In genomic region chr10:7832171-7832676, GRCm38 (mm10) we compare ENCODE assay signal across 10 mouse cellular contexts. TPM values are rescaled to one million over a fixed set of nuclear protein-coding genes. Genes with fewer than 3 reads are reported as not detected.
DNase-seq lines count a peak whose midpoint lies in the region; ATAC-seq and TF ChIP-seq lines count a peak whose summit lies in the region.
"Had no signal": no experiment of that assay in that cellular context is flagged by ENCODE, and none has a peak within 500 bp of the region (broad histone marks: within the 10 kb centered on the region; RNA-seq: fewer than 3 reads in every experiment).

Zc3h12d (plus strand) TSS chr10:7832470.

- H3K4me2 ChIP-seq in forebrain, embryonic 14.5 days (ENCODE audit: low read length), result peak within 1 kb of the TSS; percentile 15; the same call in 1 of the 2 replicates
- peak within 1 kb of the TSS; percentile 45 for H3K4me2 ChIP-seq in intestine, embryonic 14.5 days (ENCODE audit: low read length)
- peak within 1 kb of the TSS; percentile 39 for H3K4me2 ChIP-seq in liver, embryonic 14.5 days (ENCODE audit: low read depth)

- H3K4me1 ChIP-seq in forebrain, embryonic 14.5 days (ENCODE audit: control insufficient read depth, insufficient read depth, low read length), result no peaks in the 10 kb centered on the region
- no peaks in the 10 kb centered on the region for H3K4me1 ChIP-seq in intestine, embryonic 14.5 days (replicated peaks; ENCODE audit: control insufficient read depth, insufficient read depth, low read length)
- H3K4me1 ChIP-seq in liver, embryonic 14.5 days (replicated peaks; ENCODE audit: control insufficient read depth in 2 of 2, insufficient read depth in 2 of 2, low read length in 1 of 2), result peaks cover 0 to 6% of the 10 kb centered on the region in 2 experiments; a peak in 1 of 4 replicates

- no peaks in the 10 kb centered on the region for H3K27me3 ChIP-seq in forebrain, embryonic 14.5 days (replicated peaks; ENCODE audit: control insufficient read depth, insufficient read depth, low read length)
- no peaks in the 10 kb centered on the region for H3K27me3 ChIP-seq in intestine, embryonic 14.5 days (replicated peaks; ENCODE audit: control insufficient read depth, insufficient read depth, low read length)
- H3K27me3 ChIP-seq in liver, embryonic 14.5 days (ENCODE audit: control insufficient read depth, insufficient read depth, low read length), result no peaks in the 10 kb centered on the region

- peak within 1 kb of the TSS; percentile 35; the same call in 1 of the 2 replicates for H3K27ac ChIP-seq in gastrocnemius, adult 2 months
- no peak within 1 kb of the TSS for H3K27ac ChIP-seq in forebrain, embryonic 14.5 days (ENCODE audit: low read depth, low read length)
- H3K27ac ChIP-seq in intestine, embryonic 14.5 days (ENCODE audit: low read depth), result no peak within 1 kb of the TSS
- H3K27ac ChIP-seq in liver, embryonic 14.5 days, result no peak within 1 kb of the TSS

- no peak within 1 kb of the TSS for H3K9ac ChIP-seq in forebrain, embryonic 14.5 days (ENCODE audit: low read length)
- H3K9ac ChIP-seq in intestine, embryonic 14.5 days (ENCODE audit: low read length), result no peak within 1 kb of the TSS
- no peak within 1 kb of the TSS for H3K9ac ChIP-seq in liver, embryonic 14.5 days (replicated peaks)

- H3K4me3 ChIP-seq in gastrocnemius, adult 2 months, result peak within 1 kb of the TSS; percentile 59
- H3K4me3 ChIP-seq in forebrain, embryonic 14.5 days (ENCODE audit: low read depth, low read length), result no peak within 1 kb of the TSS
- peak within 1 kb of the TSS; percentile 17; the same call in 1 of the 2 replicates for H3K4me3 ChIP-seq in intestine, embryonic 14.5 days (ENCODE audit: low read depth, low read length)
- H3K4me3 ChIP-seq in liver, embryonic 14.5 days (ENCODE audit: insufficient read depth in 1 of 2, low read depth in 2 of 2, low read length in 2 of 2), result peak within 1 kb of the TSS; percentile 9 to 12; a peak in 1 of 4 replicates
- H3K4me3 ChIP-seq: myocyte had no signal

- no peak for TF ChIP-seq CTCF in gastrocnemius, adult 2 months (IDR thresholded peaks at IDR 0.05)
- 0 out of 2 replicates have a peak, but pooled peaks have one; percentile 12 for TF ChIP-seq CTCF in liver, embryonic 14.5 days (IDR thresholded peaks at IDR 0.05; ENCODE audit: low read depth)

- DNase-seq in gastrocnemius, adult 2 months, result peak; percentile 43
- DNase-seq in gastrocnemius, adult 18-20 months (ENCODE audit: low spot score), result no peak
- DNase-seq in forebrain, embryonic 14.5 days (ENCODE audit: low spot score), result peak; percentile 4
- peak; percentile 74 for DNase-seq in intestine, embryonic 14.5 days (ENCODE audit: low spot score)
- peak in 1 of 3 experiments; percentile 7 for DNase-seq in liver, embryonic 14.5 days (ENCODE audit: low read depth in 3 of 3, low spot score in 3 of 3)
- DNase-seq in naive thymus-derived CD4-positive, alpha-beta T cell, adult 2 months (ENCODE audit: low read depth), result peak; percentile 83
- DNase-seq in thymus, postnatal 4 days, result peak; percentile 78
- no peak for DNase-seq in layer of hippocampus, adult 8-10 months (ENCODE audit: low spot score in 2 of 2)

- H3K9me3 ChIP-seq in forebrain, embryonic 14.5 days (replicated peaks; ENCODE audit: control insufficient read depth, low read length), result no peaks in the 10 kb centered on the region
- no peaks in the 10 kb centered on the region for H3K9me3 ChIP-seq in intestine, embryonic 14.5 days (ENCODE audit: control insufficient read depth, low read length)
- no peaks in the 10 kb centered on the region for H3K9me3 ChIP-seq in liver, embryonic 14.5 days (ENCODE audit: control insufficient read depth, low read length)

- TF ChIP-seq EP300 in liver, embryonic 14.5 days (IDR thresholded peaks at IDR 0.05; ENCODE audit: low read depth), result no peak

- no peaks in the 10 kb centered on the region for H3K36me3 ChIP-seq in forebrain, embryonic 14.5 days (ENCODE audit: control insufficient read depth, insufficient read depth, low read length)
- no peaks in the 10 kb centered on the region for H3K36me3 ChIP-seq in intestine, embryonic 14.5 days (ENCODE audit: control insufficient read depth, insufficient read depth, low read length)
- no peaks in the 10 kb centered on the region for H3K36me3 ChIP-seq in liver, embryonic 14.5 days (replicated peaks; ENCODE audit: control insufficient read depth, insufficient read depth, low read depth)

- ATAC-seq in forebrain, embryonic 14.5 days, result no peak
- peak; percentile 81 for ATAC-seq in intestine, embryonic 14.5 days (replicated peaks; ENCODE audit: low FRiP score, low TSS enrichment, low read depth)
- ATAC-seq in liver, embryonic 14.5 days (ENCODE audit: insufficient read depth), result peak; percentile 41; the same call in 1 of the 2 replicates

- 7% methylated on average over 15 of the region's 15 CpGs for WGBS in forebrain, embryonic 14.5 days
- WGBS in intestine, embryonic 14.5 days, result 2% methylated on average over 15 of the region's 15 CpGs
- WGBS in liver, embryonic 14.5 days (ENCODE audit: insufficient replicate concordance), result 2% methylated on average over 15 of the region's 15 CpGs

- intact Hi-C loops in gastrocnemius, adult 2 months (cut with DNase I), result no loop called here

RNA-seq across cellular contexts. Expression of gene Zc3h12d, which starts in this region (rescaled TPM):
- under 1 TPM in 1 of 2 experiments, not detected in 1; 0.08 TPM for total RNA-seq in gastrocnemius, adult 2 months (2021)
- total RNA-seq in gastrocnemius, adult 18-20 months (2021), result under 1 TPM in 1 of 2 experiments, not detected in 1; 0.11 TPM
- polyA plus RNA-seq in forebrain, embryonic 14.5 days (2014; fragmentation: Nextera tagmentation; extraction: Ambion mirVana), result 0.05 TPM in 1 of 2 replicates, not detected in the other
- 0.13 and 0.23 TPM in 2 replicates for polyA plus RNA-seq in intestine, embryonic 14.5 days (2014; fragmentation: Nextera tagmentation; extraction: Ambion mirVana)
- 0.25 TPM in 2 replicates for polyA plus RNA-seq in liver, embryonic 14.5 days (2012; rRNA removed)
- 0.15 and 0.29 TPM in 2 replicates for polyA plus RNA-seq in liver, embryonic 14.5 days (2014; fragmentation: Nextera tagmentation; extraction: Ambion mirVana)
- total RNA-seq in layer of hippocampus, adult 8-10 months (2022), result under 1 TPM in 3 of 4 experiments, not detected in 1; 0.10 to 0.31 (median 0.16) TPM
- polyA plus RNA-seq: C2C12, myocyte had no signal

Comparison
In these comparisons a context has a peak if more than half of its experiments do, and no peak if none do; other contexts are left out.
1. Peak in DNase-seq, H3K4me3 ChIP-seq and H3K27ac ChIP-seq in gastrocnemius, adult 2 months; RNA of the gene not detected or under 1 TPM.
2. Peak in DNase-seq and H3K4me2 ChIP-seq in forebrain, embryonic 14.5 days; RNA of the gene not detected or under 1 TPM.
3. Peak in DNase-seq, ATAC-seq, H3K4me3 ChIP-seq and H3K4me2 ChIP-seq in intestine, embryonic 14.5 days; RNA of the gene not detected or under 1 TPM.
4. Peak in ATAC-seq, H3K4me3 ChIP-seq and H3K4me2 ChIP-seq in liver, embryonic 14.5 days; RNA of the gene not detected or under 1 TPM.
5. DNase-seq: peak in naive thymus-derived CD4-positive, alpha-beta T cell, adult 2 months (single experiment) and thymus, postnatal 4 days (single experiment); none in gastrocnemius, adult 18-20 months (single experiment) and layer of hippocampus, adult 8-10 months (0 of 2).
6. Peak in every context shown above with its lines, with median percentiles within 50 percentile points of each other: H3K4me2 ChIP-seq.